Mouse (Mus musculus) testis, adult 2 months (tissue): ENCODE data around the gene Rnf43. TPM values are rescaled to one million over a fixed set of nuclear protein-coding genes. Genes with fewer than 3 reads are reported as not detected.

Source experiments
- H3K27ac ChIP-seq: fragments of 200-500 bp; 2 replicates; pipeline ENCODE4 v1.5.1; 2012; ENCODE audit warnings: low read depth, low read length; ENCODE audit not compliant: control insufficient read depth, insufficient read depth
- H3K27me3 ChIP-seq: fragments of 200-500 bp; 2 replicates; pipeline ENCODE4 v1.6.1; 2012; ENCODE audit warnings: mild to moderate bottlenecking, low read length, moderate library complexity; ENCODE audit not compliant: control insufficient read depth, insufficient read depth
- H3K36me3 ChIP-seq: fragments of 200-500 bp; 2 replicates; pipeline ENCODE4 v1.6.1; 2012; ENCODE audit warnings: mild to moderate bottlenecking, low read length; ENCODE audit not compliant: control insufficient read depth, insufficient read depth
- H3K4me1 ChIP-seq: fragments of 200-500 bp; 2 replicates; pipeline ENCODE4 v1.6.1; 2012; ENCODE audit warnings: low read length; ENCODE audit not compliant: control insufficient read depth, insufficient read depth
- H3K4me3 ChIP-seq: fragments of 200-500 bp; 2 replicates; pipeline ENCODE4 v1.5.1; 2012; ENCODE audit warnings: low read depth, mild to moderate bottlenecking, low read length, moderate library complexity, mixed read lengths; ENCODE audit not compliant: control insufficient read depth
- CTCF ChIP-seq: fragments of 200-500 bp; IDR thresholded peaks from 2 replicates; pipeline ENCODE4 v1.5.1; 2012; ENCODE audit warnings: low read depth, mild to moderate bottlenecking, inconsistent platforms, low read length, moderate library complexity; ENCODE audit not compliant: control insufficient read depth, insufficient read depth, insufficient replicate concordance
- POLR2A ChIP-seq: fragments of 200-500 bp; IDR thresholded peaks from 2 replicates; pipeline ENCODE4 v1.6.1; 2012; ENCODE audit warnings: low read depth, mild to moderate bottlenecking, inconsistent platforms, low read length, moderate library complexity; ENCODE audit not compliant: control insufficient read depth
- polyA plus RNA-seq: library from polyadenylated mRNA; depleted of rRNA; stranded (reverse); fragments of >200 nt; gene quantifications from 2 replicates; pipeline ENCODE4 v1.2.3, GENCODE M21; 2012

The Rnf43 gene
- polyA plus RNA-seq, 1 experiment = 2.3 TPM

DNA sequence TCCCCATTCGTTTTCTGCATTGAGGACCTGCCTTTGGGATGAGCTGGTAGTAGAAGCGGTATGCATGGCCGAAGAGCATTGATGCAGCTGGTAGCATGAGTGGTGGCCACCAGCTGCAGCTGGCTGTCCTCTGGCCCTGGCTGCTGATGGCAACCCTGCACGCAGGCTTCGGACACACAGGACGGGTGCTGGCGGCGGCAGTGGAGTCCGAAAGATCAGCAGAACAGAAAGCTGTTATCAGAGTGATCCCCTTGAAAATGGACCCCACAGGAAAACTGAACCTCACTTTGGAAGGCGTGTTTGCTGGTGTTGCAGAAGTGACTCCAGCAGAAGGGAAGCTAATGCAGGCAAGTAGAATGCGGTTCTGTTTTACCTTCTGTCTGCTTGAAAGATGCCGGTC lies 2.0 kb downstream of the Rnf43 start:
- no peak for TF ChIP-seq CTCF
- TF ChIP-seq POLR2A = no peak
- H3K4me3 ChIP-seq = no peak overlapping the region
- no peaks in the 10 kb centered on the region; the same call in 1 of the 2 replicates for H3K4me1 ChIP-seq
- H3K27me3 ChIP-seq = no peaks in the 10 kb centered on the region
- peaks cover 1% of the 10 kb centered on the region; the same call in 1 of the 2 replicates for H3K36me3 ChIP-seq
- no peak overlapping the region for H3K27ac ChIP-seq

DNA sequence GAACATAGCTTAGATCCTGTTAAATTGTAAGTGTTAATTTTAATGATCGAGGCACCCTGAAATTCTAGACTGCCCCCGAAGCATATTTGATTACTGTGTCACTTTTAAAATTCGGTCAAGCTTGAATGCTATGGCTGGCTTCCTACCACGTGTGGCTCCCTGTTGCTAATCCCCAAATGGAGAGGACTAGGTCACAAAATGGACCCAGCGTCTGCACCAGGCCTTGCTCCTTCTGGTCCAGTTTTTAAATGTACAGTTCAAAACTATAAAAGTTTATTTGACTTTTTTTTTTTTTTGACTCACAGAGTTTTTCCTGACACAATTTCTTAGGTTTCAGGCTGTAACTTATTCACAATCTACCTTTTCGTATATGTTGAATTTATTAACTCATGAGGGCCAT lies 2.7 kb downstream of the Rnf43 start:
- Histone ChIP-seq H3K27me3 (no peaks in the 10 kb centered on the region), H3K27ac (no peak overlapping the region), H3K4me3 (no peak overlapping the region), H3K4me1 (no peaks in the 10 kb centered on the region; the same call in 1 of the 2 replicates), H3K36me3 (peaks cover 1% of the 10 kb centered on the region; the same call in 1 of the 2 replicates)
- TF ChIP-seq POLR2A (no peak), CTCF (no peak)

GRCm38 (mm10) chr11:87665658-87666057 lies 3.1 kb downstream of the Rnf43 start:
- no peak overlapping the region for H3K4me3 ChIP-seq

DNA sequence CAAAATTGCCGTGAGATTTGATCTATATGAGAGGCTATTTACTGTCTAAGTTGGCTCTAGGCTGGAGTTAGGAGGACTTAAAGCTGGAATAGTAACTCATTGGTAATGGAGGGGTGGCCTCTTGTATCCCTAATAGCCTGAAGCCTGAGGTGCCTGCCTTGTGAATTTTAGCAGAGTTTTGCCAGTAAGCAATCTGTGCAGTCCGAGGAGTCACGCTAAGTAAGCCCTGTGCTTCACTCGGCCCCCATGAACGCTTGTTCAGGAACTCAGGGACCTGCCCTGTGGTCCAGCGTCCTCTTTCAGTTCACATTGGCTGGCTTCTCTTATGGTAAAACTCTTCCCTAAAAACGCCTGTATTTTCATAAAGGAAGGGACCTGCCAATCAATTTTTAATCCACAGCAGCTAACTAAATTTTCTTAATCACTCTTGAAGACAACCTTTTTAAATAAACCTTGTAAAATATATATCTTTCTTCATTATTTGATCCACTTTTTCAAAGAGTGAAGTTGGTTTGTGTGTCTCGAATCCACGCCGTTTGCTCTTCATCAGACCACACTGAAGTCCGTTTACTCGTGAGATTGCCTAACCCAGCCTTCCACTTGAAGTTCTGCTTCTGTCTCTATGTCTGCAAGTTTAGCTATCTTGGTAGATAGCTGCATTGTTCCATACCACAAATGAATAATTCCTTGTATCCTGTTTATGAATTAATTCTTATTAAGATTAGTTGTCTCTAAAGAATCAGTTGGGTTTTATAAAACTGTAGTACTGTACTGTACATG lies 3.9 kb downstream of the Rnf43 start:
- Histone ChIP-seq H3K36me3 (peaks cover 1% of the 10 kb centered on the region; the same call in 1 of the 2 replicates), H3K27ac (no peak overlapping the region), H3K4me3 (no peak overlapping the region), H3K27me3 (no peaks in the 10 kb centered on the region), H3K4me1 (no peaks in the 10 kb centered on the region; the same call in 1 of the 2 replicates)
- TF ChIP-seq POLR2A (no peak), CTCF (no peak)

More at GRCm38 (mm10) chr11:87665658-87666057, 3.1 kb downstream of the Rnf43 start:
- Histone ChIP-seq H3K27me3 (no peaks in the 10 kb centered on the region), H3K27ac (no peak overlapping the region), H3K36me3 (peaks cover 1% of the 10 kb centered on the region; the same call in 1 of the 2 replicates), H3K4me1 (no peaks in the 10 kb centered on the region; the same call in 1 of the 2 replicates)
- no peak for TF ChIP-seq CTCF
- no peak for TF ChIP-seq POLR2A

- TF ChIP-seq POLR2A = no peak
- TF ChIP-seq CTCF = no peak
- no peaks in the 10 kb centered on the region; the same call in 1 of the 2 replicates for H3K4me1 ChIP-seq
- H3K27ac ChIP-seq = no peak overlapping the region
- no peaks in the 10 kb centered on the region for H3K27me3 ChIP-seq
- no peak overlapping the region for H3K4me3 ChIP-seq
- H3K36me3 ChIP-seq = peaks cover 1% of the 10 kb centered on the region; the same call in 1 of the 2 replicates
Measured at GRCm38 (mm10) chr11:87667107-87668090, 4.9 kb downstream of the Rnf43 start.

- Histone ChIP-seq H3K36me3 (no peaks in the 10 kb centered on the region), H3K4me3 (no peak overlapping the region), H3K27ac (no peak overlapping the region), H3K27me3 (no peaks in the 10 kb centered on the region), H3K4me1 (no peaks in the 10 kb centered on the region)
- TF ChIP-seq CTCF = no peak
- no peak for TF ChIP-seq POLR2A
Measured at GRCm38 (mm10) chr11:87673282-87673681, 10.8 kb downstream of the Rnf43 start.

DNA sequence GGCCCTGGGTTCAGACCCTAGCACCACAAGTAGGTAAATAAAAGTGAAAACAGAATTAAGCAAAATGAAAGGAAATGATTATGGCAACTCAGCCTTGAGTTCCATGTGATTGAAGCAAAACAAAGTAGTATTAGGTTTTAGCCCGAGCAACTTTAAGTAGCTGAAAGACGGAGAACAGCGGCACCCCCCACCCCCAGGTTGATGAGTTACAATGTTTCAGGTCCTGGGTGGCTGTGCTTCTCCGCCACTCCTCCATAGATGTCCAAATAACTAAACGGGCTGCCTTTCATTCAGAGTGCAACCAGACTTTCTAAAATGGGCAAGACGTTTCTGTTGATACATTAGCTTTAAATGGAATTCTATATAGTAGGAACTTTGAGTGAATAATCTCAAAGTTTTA lies 13.1 kb downstream of the Rnf43 start:
- no peak overlapping the region for H3K4me3 ChIP-seq
- H3K27ac ChIP-seq = no peak overlapping the region
- H3K27me3 ChIP-seq = no peaks in the 10 kb centered on the region
- H3K4me1 ChIP-seq = no peaks in the 10 kb centered on the region
- H3K36me3 ChIP-seq = no peaks in the 10 kb centered on the region
- no peak for TF ChIP-seq POLR2A
- TF ChIP-seq CTCF = no peak
